ENCODE assay signal across 24 mouse cellular contexts in genomic region chr5:98281993-98282392, GRCm38 (mm10). TPM values are rescaled to one million over a fixed set of nuclear protein-coding genes. Genes with fewer than 3 reads are reported as not detected.
DNase-seq lines count a peak whose midpoint lies in the region; ATAC-seq and TF ChIP-seq lines count a peak whose summit lies in the region.
"Had no signal": no experiment of that assay in that cellular context is flagged by ENCODE, and none has a peak within 500 bp of the region (broad histone marks: within the 10 kb centered on the region; RNA-seq: fewer than 3 reads in every experiment).

No protein-coding gene starts in this region.

- H3K27me3 ChIP-seq in hindbrain, embryonic 15.5 days: no peaks in the 10 kb centered on the region
- H3K27me3 ChIP-seq in hindbrain, embryonic 11.5 days (ENCODE audit: control insufficient read depth, insufficient read depth, low read length): no peaks in the 10 kb centered on the region
- no peaks in the 10 kb centered on the region; the same call in 1 of the 2 replicates for H3K27me3 ChIP-seq in midbrain, embryonic 16.5 days (ENCODE audit: control insufficient read depth, insufficient read depth, low read depth, low read length)
- H3K27me3 ChIP-seq: megakaryocyte, embryonic 14.5 days had no signal

- H3K27ac ChIP-seq in hindbrain, embryonic 15.5 days (replicated peaks): no peak overlapping the region
- no peak overlapping the region for H3K27ac ChIP-seq in hindbrain, embryonic 11.5 days (ENCODE audit: low read depth, low read length)
- H3K27ac ChIP-seq in midbrain, embryonic 16.5 days (ENCODE audit: low read length): no peak overlapping the region
- H3K27ac ChIP-seq: embryonic facial prominence, embryonic 12.5 days; heart, embryonic 10.5 days; kidney, postnatal 0 days; layer of hippocampus, adult 2 months had no signal

- ATAC-seq in hindbrain, embryonic 15.5 days (ENCODE audit: low FRiP score, low read depth): no peak
- no peak for ATAC-seq in hindbrain, embryonic 11.5 days (ENCODE audit: low FRiP score)
- peak; percentile 45; the same call in 1 of the 2 replicates for ATAC-seq in midbrain, embryonic 16.5 days
- ATAC-seq in inflammation-experienced regulatory T-cells, adult 6 months: no peak

- no peak for TF ChIP-seq POLR2A in brain, embryonic 14.5 days (IDR thresholded peaks at IDR 0.05; ENCODE audit: borderline replicate concordance, extremely low read depth, insufficient read depth, insufficient read length, poor library complexity, severe bottlenecking)

- no peaks in the 10 kb centered on the region for H3K36me3 ChIP-seq in hindbrain, embryonic 15.5 days
- H3K36me3 ChIP-seq in hindbrain, embryonic 11.5 days (ENCODE audit: control insufficient read depth, insufficient read depth, low read length): no peaks in the 10 kb centered on the region
- H3K36me3 ChIP-seq in midbrain, embryonic 16.5 days (ENCODE audit: control insufficient read depth, insufficient read depth, low read length): no peaks in the 10 kb centered on the region
- H3K36me3 ChIP-seq: embryonic facial prominence, embryonic 12.5 days; heart, embryonic 10.5 days had no signal

- 0 out of 2 replicates have a peak, but pooled peaks cover 7% of the 10 kb centered on the region for H3K4me1 ChIP-seq in hindbrain, embryonic 15.5 days (replicated peaks)
- H3K4me1 ChIP-seq in hindbrain, embryonic 11.5 days (replicated peaks; ENCODE audit: control insufficient read depth, insufficient read depth, low read length): no peaks in the 10 kb centered on the region
- H3K4me1 ChIP-seq in midbrain, embryonic 16.5 days (ENCODE audit: control insufficient read depth, insufficient read depth, low read length): peaks cover 12% of the 10 kb centered on the region
- H3K4me1 ChIP-seq: heart, embryonic 10.5 days; megakaryocyte, embryonic 14.5 days had no signal

- 29% methylated on average over 9 of the region's 9 CpGs for WGBS in hindbrain, embryonic 15.5 days
- 53% methylated on average over 9 of the region's 9 CpGs for WGBS in hindbrain, embryonic 11.5 days
- 26% methylated on average over 9 of the region's 9 CpGs for WGBS in midbrain, embryonic 16.5 days

- no peaks in the 10 kb centered on the region for H3K9me3 ChIP-seq in hindbrain, embryonic 15.5 days
- no peaks in the 10 kb centered on the region for H3K9me3 ChIP-seq in hindbrain, embryonic 11.5 days (ENCODE audit: control insufficient read depth, low read length)
- no peaks in the 10 kb centered on the region for H3K9me3 ChIP-seq in midbrain, embryonic 16.5 days (replicated peaks; ENCODE audit: control insufficient read depth, low read length, poor library complexity, severe bottlenecking)
- H3K9me3 ChIP-seq: embryonic facial prominence, embryonic 12.5 days; heart, embryonic 10.5 days had no signal

- H3K4me3 ChIP-seq in hindbrain, embryonic 15.5 days: no peak overlapping the region
- no peak overlapping the region for H3K4me3 ChIP-seq in hindbrain, embryonic 11.5 days (ENCODE audit: low read depth, low read length)
- no peak overlapping the region for H3K4me3 ChIP-seq in midbrain, embryonic 16.5 days (ENCODE audit: low read depth, low read length)
- H3K4me3 ChIP-seq: embryonic facial prominence, embryonic 12.5 days; heart, embryonic 10.5 days; layer of hippocampus, adult 2 months; megakaryocyte, embryonic 14.5 days; myocyte had no signal

- DNase-seq in hindbrain, embryonic 11.5 days (ENCODE audit: low spot score): no peak
- DNase-seq in brain, adult 2 months (ENCODE audit: low read depth, low spot score): peak; percentile 31
- peak; percentile 55 for DNase-seq in brain, embryonic 14.5 days (ENCODE audit: low read depth)
- no peak for DNase-seq in heart, adult 11 months
- DNase-seq: cerebellum, adult 9-11 months; gastrocnemius, postnatal 36 days; kidney, adult 18-20 months; layer of hippocampus, postnatal 36 days; lung, adult 18-20 months; lung, postnatal 14 days; right cerebral cortex, postnatal 25 days; thymus, postnatal 4 days had no signal

- TF ChIP-seq CTCF in brain, embryonic 14.5 days (IDR thresholded peaks at IDR 0.05; ENCODE audit: borderline replicate concordance, extremely low read depth, insufficient read depth, insufficient read length): no peak

- peak overlapping the region; percentile 34 for H3K4me2 ChIP-seq in hindbrain, embryonic 15.5 days
- no peak overlapping the region for H3K4me2 ChIP-seq in hindbrain, embryonic 11.5 days (replicated peaks; ENCODE audit: low read depth, low read length)
- H3K4me2 ChIP-seq in midbrain, embryonic 16.5 days (ENCODE audit: low read length): peak overlapping the region; percentile 28
- H3K4me2 ChIP-seq: embryonic facial prominence, embryonic 12.5 days; liver, embryonic 11.5 days had no signal

- H3K9ac ChIP-seq in hindbrain, embryonic 15.5 days: no peak overlapping the region
- H3K9ac ChIP-seq in hindbrain, embryonic 11.5 days (ENCODE audit: low read depth, low read length): no peak overlapping the region
- H3K9ac ChIP-seq in midbrain, embryonic 16.5 days (ENCODE audit: low read depth, low read length): 0 out of 2 replicates have a peak overlapping the region, but pooled peaks have one; percentile 14
- H3K9ac ChIP-seq: embryonic facial prominence, embryonic 12.5 days had no signal

RNA-seq across cellular contexts. Expression of gene Fgf5, which starts 28.0 kb away (rescaled TPM):
- polyA plus RNA-seq in hindbrain, embryonic 15.5 days (2015; fragmentation: Nextera tagmentation; extraction: Ambion mirVana): 1.1 TPM in 2 replicates
- 0.76 and 1.5 TPM in 2 replicates for polyA plus RNA-seq in hindbrain, embryonic 11.5 days (2014; fragmentation: Nextera tagmentation; extraction: Ambion mirVana)
- polyA plus RNA-seq in brain, embryonic 14.5 days (2012; rRNA removed): 0.33 and 0.43 TPM in 2 replicates
- polyA plus RNA-seq in midbrain, embryonic 16.5 days (2015; fragmentation: Nextera tagmentation; extraction: Ambion mirVana): 0.85 and 1.4 TPM in 2 replicates
- not detected for polyA plus RNA-seq in inflammation-experienced regulatory T-cells, adult 6 months (2017; shearing (Covaris generic))
- polyA plus RNA-seq: heart, postnatal 0 days; kidney, postnatal 0 days; spleen, adult 2 months had no signal

RNA-seq across cellular contexts. Expression of gene Cfap299, which starts 47.1 kb away (rescaled TPM):
- polyA plus RNA-seq in hindbrain, embryonic 15.5 days (2015; fragmentation: Nextera tagmentation; extraction: Ambion mirVana): 1.6 and 2.3 TPM in 2 replicates
- 1.1 and 2.2 TPM in 2 replicates for polyA plus RNA-seq in hindbrain, embryonic 11.5 days (2014; fragmentation: Nextera tagmentation; extraction: Ambion mirVana)
- 0.16 and 0.82 TPM in 2 replicates for polyA plus RNA-seq in brain, embryonic 14.5 days (2012; rRNA removed)
- polyA plus RNA-seq in midbrain, embryonic 16.5 days (2015; fragmentation: Nextera tagmentation; extraction: Ambion mirVana): 2.6 and 2.9 TPM in 2 replicates
- not detected for polyA plus RNA-seq in inflammation-experienced regulatory T-cells, adult 6 months (2017; shearing (Covaris generic))
- polyA plus RNA-seq: myocyte; spleen, adult 2 months had no signal

Comparison
In these comparisons a context has a peak if more than half of its experiments do, and no peak if none do; other contexts are left out.
1. DNase-seq: peak in brain, adult 2 months (single experiment) and brain, embryonic 14.5 days (single experiment); none in hindbrain, embryonic 11.5 days (single experiment) and heart, adult 11 months (single experiment).